Mouse (Mus musculus): ENCODE results near the gene Cdkn1c. TPM values are rescaled to one million over a fixed set of nuclear protein-coding genes. Genes with fewer than 3 reads are reported as not detected.
A peak's percentile ranks its signal among the peaks of the same experiment; 100 is the strongest.

Gene Cdkn1c
- polyA plus RNA-seq, 1 experiment from 2014 or later = 804 TPM

GRCm38 (mm10) chr7:143458963-143459331, 1.9 kb downstream of the Cdkn1c start:
- Histone ChIP-seq H3K36me3 (no peaks in the 10 kb centered on the region), H3K4me2 (peak overlapping the region; percentile 60), H3K4me1 (peaks cover 8% of the 10 kb centered on the region), H3K9ac (peak overlapping the region; percentile 60), H3K9me3 (0 out of 2 replicates have a peak, but pooled peaks cover 2% of the 10 kb centered on the region), H3K27ac (peak overlapping the region; percentile 58), H3K4me3 (replicated peaks) (peak overlapping the region; percentile 53), H3K27me3 (replicated peaks) (no peaks in the 10 kb centered on the region)
- no peak for ATAC-seq (ENCODE audit: insufficient read depth, low FRiP score, low read depth)
- 26% methylated on average over 38 of the region's 38 CpGs for WGBS

- no peaks in the 10 kb centered on the region for H3K9me3 ChIP-seq
- peaks cover 13% of the 10 kb centered on the region for H3K4me1 ChIP-seq
- 71% methylated on average over 2 of the region's 2 CpGs for WGBS
- no peak overlapping the region for H3K9ac ChIP-seq
- no peak overlapping the region for H3K4me3 ChIP-seq (replicated peaks)
- no peak overlapping the region for H3K27ac ChIP-seq
- H3K27me3 ChIP-seq (replicated peaks) = peaks cover 11% of the 10 kb centered on the region
- no peak overlapping the region for H3K4me2 ChIP-seq
- no peak for ATAC-seq (ENCODE audit: insufficient read depth, low FRiP score, low read depth)
- H3K36me3 ChIP-seq = no peaks in the 10 kb centered on the region
These were observed 13.7 kb downstream of the Cdkn1c start for GRCm38 (mm10) chr7:143447130-143447529.

- Histone ChIP-seq H3K27me3 (replicated peaks) (peaks cover 11% of the 10 kb centered on the region), H3K4me2 (peak overlapping the region; percentile 77), H3K4me3 (replicated peaks) (peak overlapping the region; percentile 35), H3K36me3 (no peaks in the 10 kb centered on the region), H3K4me1 (peaks cover 13% of the 10 kb centered on the region), H3K27ac (no peak overlapping the region), H3K9ac (peak overlapping the region; percentile 49; the same call in 1 of the 2 replicates), H3K9me3 (no peaks in the 10 kb centered on the region)
- 12% methylated on average over 53 of the region's 53 CpGs for WGBS
- no peak for ATAC-seq (ENCODE audit: insufficient read depth, low FRiP score, low read depth)
These were observed 15.0 kb downstream of the Cdkn1c start for GRCm38 (mm10) chr7:143445651-143446460.

- Histone ChIP-seq H3K4me2 (peak overlapping the region; percentile 77), H3K27me3 (replicated peaks) (peaks cover 11% of the 10 kb centered on the region), H3K4me3 (replicated peaks) (peak overlapping the region; percentile 35), H3K9me3 (no peaks in the 10 kb centered on the region), H3K4me1 (peaks cover 13% of the 10 kb centered on the region), H3K27ac (no peak overlapping the region), H3K36me3 (no peaks in the 10 kb centered on the region), H3K9ac (no peak overlapping the region)
- WGBS = 8% methylated on average over 55 of the region's 55 CpGs
- ATAC-seq (ENCODE audit: insufficient read depth, low FRiP score, low read depth) = no peak
These were observed 15.7 kb downstream of the Cdkn1c start for GRCm38 (mm10) chr7:143444955-143445648.

- ATAC-seq (ENCODE audit: insufficient read depth, low FRiP score, low read depth) = no peak
- Histone ChIP-seq H3K27me3 (replicated peaks) (peaks cover 11% of the 10 kb centered on the region), H3K9me3 (no peaks in the 10 kb centered on the region), H3K9ac (no peak overlapping the region), H3K4me2 (no peak overlapping the region), H3K4me3 (replicated peaks) (no peak overlapping the region), H3K4me1 (peaks cover 13% of the 10 kb centered on the region), H3K36me3 (no peaks in the 10 kb centered on the region), H3K27ac (no peak overlapping the region)
- WGBS = 56% methylated on average over 8 of the region's 8 CpGs
These were observed 16.3 kb downstream of the Cdkn1c start for GRCm38 (mm10) chr7:143444580-143444954.

DNA sequence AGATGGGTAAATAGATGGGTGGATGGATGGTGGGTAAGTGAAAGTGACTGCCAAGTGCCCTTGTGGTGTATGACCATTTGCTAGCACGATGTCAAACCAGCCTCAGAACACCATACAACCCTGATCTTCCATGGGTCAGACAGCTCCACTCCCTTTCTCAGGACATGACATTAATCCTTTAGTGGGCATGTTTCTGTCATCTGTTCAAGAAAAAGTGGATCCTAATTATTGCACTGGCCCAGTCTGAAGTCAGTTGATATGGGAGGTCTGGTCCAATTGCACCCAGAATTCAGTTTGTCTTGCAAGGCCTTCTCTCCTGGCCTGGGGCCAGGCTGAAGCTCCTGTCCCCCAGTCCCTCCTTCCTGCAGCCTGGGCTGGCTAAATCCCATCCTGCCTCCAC, 21.9 kb downstream of the Cdkn1c start:
- H3K36me3 ChIP-seq = no peaks in the 10 kb centered on the region
- peak overlapping the region; percentile 89; the same call in 1 of the 2 replicates for H3K4me2 ChIP-seq

DNA sequence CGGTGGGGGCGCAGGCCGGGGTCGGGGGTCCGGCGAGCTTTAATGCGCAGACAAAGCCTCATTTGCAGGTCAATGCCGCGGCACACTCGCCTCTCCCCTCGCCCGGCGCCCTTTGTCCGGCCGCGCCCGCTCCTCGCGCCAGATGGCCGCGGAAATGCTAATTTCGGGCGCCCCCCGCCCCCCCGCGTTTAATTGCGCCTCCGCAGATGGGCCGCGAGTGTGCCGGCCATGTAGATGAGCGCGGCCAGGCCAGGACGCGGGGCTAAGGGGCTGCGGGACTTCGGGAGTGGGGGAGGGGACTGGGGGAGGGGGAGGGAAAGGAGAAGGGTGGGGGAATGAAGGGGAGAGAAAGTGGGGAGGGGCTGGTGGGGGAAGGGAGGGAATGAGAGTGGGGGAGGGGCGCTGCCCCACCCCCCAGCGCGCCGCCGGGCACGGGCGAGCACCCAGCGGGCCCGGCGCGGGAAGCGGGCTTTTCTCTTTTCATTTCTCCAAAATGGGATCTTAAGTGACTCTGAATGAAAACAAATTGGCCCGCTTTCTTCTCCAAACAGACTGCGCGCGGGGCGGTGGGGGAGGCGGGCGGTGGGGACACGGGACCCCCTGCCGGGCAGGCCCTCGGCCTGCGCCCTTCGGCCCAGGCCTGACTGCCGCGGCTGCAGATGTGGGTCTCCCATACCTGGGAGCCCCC, 22.8 kb downstream of the Cdkn1c start:
- H3K36me3 ChIP-seq = no peaks in the 10 kb centered on the region
- no peak overlapping the region for H3K27ac ChIP-seq
- H3K4me3 ChIP-seq (replicated peaks) = peak overlapping the region; percentile 49
- H3K9me3 ChIP-seq = no peaks in the 10 kb centered on the region
- peak overlapping the region; percentile 89 for H3K4me2 ChIP-seq
- H3K27me3 ChIP-seq (replicated peaks) = no peaks in the 10 kb centered on the region; the same call in 1 of the 2 replicates
- 1% methylated on average over 60 of the region's 63 CpGs for WGBS
- H3K4me1 ChIP-seq = peaks cover 10% of the 10 kb centered on the region
- peak overlapping the region; percentile 53 for H3K9ac ChIP-seq
- ATAC-seq (ENCODE audit: insufficient read depth, low FRiP score, low read depth) = peak; percentile 19; the same call in 1 of the 2 replicates

More for the DNA sequence above, 21.9 kb downstream of the Cdkn1c start:
- Histone ChIP-seq H3K27ac (no peak overlapping the region), H3K4me1 (peaks cover 10% of the 10 kb centered on the region), H3K27me3 (replicated peaks) (no peaks in the 10 kb centered on the region; the same call in none of the 2 replicates), H3K9ac (no peak overlapping the region), H3K9me3 (no peaks in the 10 kb centered on the region), H3K4me3 (replicated peaks) (no peak overlapping the region)
- WGBS = 70% methylated on average over 1 of the region's 1 CpGs
- no peak for ATAC-seq (ENCODE audit: insufficient read depth, low FRiP score, low read depth)

DNA sequence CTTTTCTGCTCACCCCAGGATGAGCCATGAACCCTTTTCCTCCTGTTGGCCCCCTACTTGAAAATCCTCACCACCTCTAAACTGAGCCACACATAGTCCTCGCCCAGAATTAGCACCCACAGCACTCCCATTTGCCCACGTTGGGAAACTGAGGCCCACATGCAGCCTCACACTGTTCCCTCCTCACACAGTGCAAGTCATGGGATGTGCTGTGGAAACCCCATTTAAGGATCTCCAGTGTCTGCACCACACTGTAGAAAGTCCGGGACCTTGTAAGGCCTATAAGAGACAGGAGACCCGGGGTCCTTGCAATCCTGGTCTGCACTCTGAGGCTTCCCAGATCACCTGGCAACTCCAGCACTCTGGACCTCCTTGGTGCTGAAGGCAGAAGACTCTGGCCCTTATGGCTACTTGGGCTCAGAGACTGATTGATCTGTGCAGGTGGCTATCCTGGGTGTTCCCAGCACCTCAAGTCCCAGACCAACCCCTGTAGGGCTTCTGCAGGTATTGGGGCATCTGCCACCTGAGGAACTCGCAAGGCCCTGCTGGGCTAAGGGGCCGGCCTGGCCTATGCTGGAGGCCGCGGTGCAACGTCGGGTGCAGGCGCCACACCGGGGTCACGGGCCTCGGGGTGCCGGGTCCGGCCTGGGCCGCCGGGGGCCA, 23.5 kb downstream of the Cdkn1c start:
- Histone ChIP-seq H3K27me3 (replicated peaks) (no peaks in the 10 kb centered on the region), H3K4me2 (peak overlapping the region; percentile 89), H3K36me3 (no peaks in the 10 kb centered on the region), H3K9ac (peak overlapping the region; percentile 53), H3K9me3 (no peaks in the 10 kb centered on the region), H3K4me3 (replicated peaks) (peak overlapping the region; percentile 49), H3K4me1 (peaks cover 10% of the 10 kb centered on the region), H3K27ac (no peak overlapping the region)
- peak; percentile 44; the same call in 1 of the 2 replicates for ATAC-seq (ENCODE audit: insufficient read depth, low FRiP score, low read depth)
- 22% methylated on average over 18 of the region's 18 CpGs for WGBS

- Histone ChIP-seq H3K27me3 (replicated peaks) (no peaks in the 10 kb centered on the region), H3K36me3 (no peaks in the 10 kb centered on the region), H3K27ac (no peak overlapping the region), H3K4me3 (replicated peaks) (no peak overlapping the region), H3K9me3 (no peaks in the 10 kb centered on the region), H3K4me2 (no peak overlapping the region), H3K4me1 (peaks cover 14% of the 10 kb centered on the region), H3K9ac (no peak overlapping the region)
- ATAC-seq (ENCODE audit: insufficient read depth, low FRiP score, low read depth) = no peak
- WGBS = 73% methylated on average over 7 of the region's 7 CpGs
These were observed 27.5 kb downstream of the Cdkn1c start for GRCm38 (mm10) chr7:143433331-143433730.

DNA sequence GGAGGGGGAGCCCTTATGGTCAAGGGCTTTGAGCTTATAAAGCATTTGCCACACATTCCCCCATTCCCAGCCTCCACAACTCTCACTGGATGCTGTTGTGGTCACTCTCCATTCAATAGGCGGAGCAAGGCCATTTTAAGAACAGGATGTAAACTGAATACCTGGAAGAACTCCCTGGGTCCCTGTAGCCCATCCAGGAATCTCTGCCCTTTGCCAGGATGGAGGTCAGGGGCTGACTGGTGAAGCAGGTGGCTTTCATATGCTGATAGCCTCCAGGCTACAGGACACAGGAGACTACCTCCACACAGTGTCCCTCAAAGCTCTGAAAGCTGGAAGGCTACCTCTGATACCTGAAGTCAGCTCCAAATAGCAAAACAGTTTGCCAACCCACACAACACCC, 28.2 kb downstream of the Cdkn1c start:
- H3K27ac ChIP-seq = no peak overlapping the region
- WGBS = 89% methylated on average over 1 of the region's 1 CpGs
- no peaks in the 10 kb centered on the region for H3K27me3 ChIP-seq (replicated peaks)
- H3K4me2 ChIP-seq = no peak overlapping the region
- H3K9me3 ChIP-seq = no peaks in the 10 kb centered on the region
- H3K9ac ChIP-seq = no peak overlapping the region
- H3K36me3 ChIP-seq = no peaks in the 10 kb centered on the region
- no peak overlapping the region for H3K4me3 ChIP-seq (replicated peaks)
- H3K4me1 ChIP-seq = peaks cover 16% of the 10 kb centered on the region
- ATAC-seq (ENCODE audit: insufficient read depth, low FRiP score, low read depth) = no peak

DNA sequence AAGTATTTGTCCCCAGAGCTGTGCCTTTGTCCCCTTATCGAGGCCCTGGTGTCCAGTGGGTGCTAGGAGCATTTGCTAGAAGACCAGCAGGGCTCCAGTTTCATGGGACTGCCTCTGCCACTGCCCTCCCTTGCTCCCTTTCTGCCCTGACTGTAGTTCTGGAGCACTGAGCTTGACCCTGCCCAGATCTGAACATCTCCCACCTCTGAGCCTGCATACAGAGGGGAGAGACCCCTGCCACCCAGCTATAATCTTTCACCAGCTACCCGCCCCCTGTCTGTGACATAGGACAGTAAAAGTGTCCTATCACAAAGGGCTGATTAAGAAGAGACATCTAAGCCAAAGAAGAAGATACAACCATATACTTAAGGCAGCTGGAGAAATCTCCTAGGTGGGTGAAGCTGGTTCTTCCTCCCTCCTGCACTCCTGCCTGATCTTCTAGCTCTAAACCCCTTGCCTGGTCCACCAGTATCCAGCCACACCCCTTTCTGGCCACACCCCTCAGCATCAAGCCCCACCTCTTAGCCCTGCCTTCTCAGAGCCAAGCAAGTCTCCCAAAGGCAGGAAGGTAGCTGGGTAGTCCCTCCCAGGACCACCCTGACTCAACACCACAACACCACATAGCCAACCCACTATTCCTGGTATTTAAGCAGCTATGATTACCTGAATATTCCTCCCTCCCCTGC, 31.9 kb downstream of the Cdkn1c start:
- H3K27ac ChIP-seq = no peak overlapping the region
- no peaks in the 10 kb centered on the region for H3K27me3 ChIP-seq (replicated peaks)
- H3K4me1 ChIP-seq = peaks cover 12% of the 10 kb centered on the region; the same call in 1 of the 2 replicates
- H3K36me3 ChIP-seq = no peaks in the 10 kb centered on the region
- H3K4me2 ChIP-seq = no peak overlapping the region
- WGBS = 65% methylated on average over 2 of the region's 2 CpGs
- H3K9me3 ChIP-seq = no peaks in the 10 kb centered on the region
- H3K9ac ChIP-seq = no peak overlapping the region
- ATAC-seq (ENCODE audit: insufficient read depth, low FRiP score, low read depth) = no peak
- H3K4me3 ChIP-seq (replicated peaks) = no peak overlapping the region

Measured in stomach, embryonic 15.5 days (tissue).